Mouse (Mus musculus): Measurements from ENCODE around the gene Agfg2.
A peak's percentile ranks its signal among the peaks of the same experiment; 100 is the strongest.
"Not testable (repeated sequence)": the region's sequence is repeated elsewhere in the genome, so short reads cannot be mapped to it uniquely, and the experiment has no call there.

Gene Agfg2

DNA sequence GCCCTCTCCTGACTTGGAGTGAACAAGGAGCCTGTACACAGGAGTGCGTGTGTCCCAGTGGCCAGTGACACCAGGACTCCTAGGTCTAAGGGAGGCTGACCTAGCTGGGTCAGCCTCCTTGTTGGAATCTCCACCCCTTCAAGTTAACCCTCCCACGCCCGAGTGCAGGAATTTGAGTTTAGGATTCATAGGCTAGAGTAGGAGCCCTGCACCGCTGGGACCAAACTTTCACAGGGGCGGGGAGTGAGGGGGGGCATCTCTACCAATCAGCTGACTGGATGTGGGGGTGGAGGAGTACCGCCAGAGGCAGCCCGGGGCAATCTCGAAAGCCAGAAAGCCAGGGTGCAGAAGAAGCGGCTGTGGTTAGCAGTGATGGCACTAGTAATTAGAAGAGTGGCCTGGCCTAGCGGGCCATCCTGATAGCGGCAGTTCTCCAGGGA lies 38.9 kb downstream of the Agfg2 start, which contains the start of gene Irs3:
Gene Irs3 (minus strand): TSS at position 63 of the 440 bp plus-strand sequence.
- peak; percentile 42 for DNase-seq (ENCODE audit: inconsistent ontology term)

DNA sequence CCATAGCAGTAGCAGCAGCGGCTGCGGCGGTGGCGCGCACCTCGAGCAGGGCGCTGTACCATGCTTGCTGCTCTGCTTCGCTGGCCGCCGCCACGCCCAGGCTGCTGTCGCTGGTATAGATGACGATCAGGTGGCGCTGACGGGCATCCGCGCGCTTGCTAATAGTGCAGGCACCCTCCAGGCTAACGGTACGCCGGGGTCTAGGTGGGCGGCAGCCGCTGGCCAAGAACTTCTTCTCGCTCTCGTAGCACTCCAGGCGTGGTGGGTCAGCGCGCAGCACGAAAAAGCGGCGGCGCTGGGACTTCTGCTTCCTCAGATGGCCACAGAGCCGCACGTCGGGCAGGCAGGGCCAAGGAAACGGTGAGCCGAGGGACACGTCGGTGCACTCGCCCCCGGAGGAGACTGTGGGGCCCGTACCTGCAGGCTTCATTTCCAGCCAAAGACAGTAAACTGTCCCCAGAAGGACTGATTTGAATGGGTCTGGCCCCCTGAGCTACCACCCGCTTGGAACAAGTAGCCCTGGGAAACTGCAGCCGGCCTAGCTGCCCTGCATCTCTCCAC lies 39.4 kb downstream of the Agfg2 start:
- DNase-seq (ENCODE audit: inconsistent ontology term): no peak

DNA sequence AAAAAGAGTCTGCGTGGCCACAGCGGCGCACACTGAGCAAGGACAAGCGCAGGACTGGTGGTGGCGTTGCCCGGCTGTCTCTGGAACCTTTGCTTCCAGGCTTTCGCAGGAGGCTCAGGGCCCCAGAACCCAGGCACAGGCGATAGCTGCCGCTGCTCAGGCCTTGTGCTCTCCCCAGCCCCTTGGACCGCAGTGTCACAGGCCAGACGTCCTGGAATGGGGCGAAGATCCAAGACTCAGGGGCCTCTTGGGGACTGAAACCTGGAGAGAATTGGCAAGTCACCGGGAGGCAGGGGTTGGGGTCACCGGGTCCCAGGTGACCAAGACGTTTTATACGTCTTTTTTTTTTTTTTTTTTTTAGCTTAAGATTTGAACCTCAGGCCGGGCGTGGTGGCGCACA lies 40.0 kb downstream of the Agfg2 start:
- no peak for DNase-seq (ENCODE audit: inconsistent ontology term)

DNA sequence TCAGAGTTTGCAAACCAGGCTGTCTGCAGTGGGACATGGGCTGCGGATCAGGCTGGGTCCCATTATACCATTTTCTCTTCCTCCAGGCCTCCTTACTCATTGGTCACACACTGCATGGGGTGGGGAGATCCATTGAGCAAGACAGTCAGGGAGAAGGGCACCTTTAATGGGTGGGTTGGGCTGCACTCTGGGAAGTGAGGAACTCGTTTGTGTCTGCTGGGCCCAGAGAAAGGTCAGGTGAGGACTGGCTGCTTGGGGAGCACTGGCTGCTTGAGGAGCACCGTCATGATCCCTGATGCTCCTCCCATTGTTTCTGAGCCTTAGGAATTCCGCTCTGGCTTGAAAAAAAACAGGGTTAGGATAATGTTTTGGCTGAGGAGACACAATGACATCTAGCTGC lies 41.6 kb downstream of the Agfg2 start:
- no peak for DNase-seq (ENCODE audit: inconsistent ontology term)

DNA sequence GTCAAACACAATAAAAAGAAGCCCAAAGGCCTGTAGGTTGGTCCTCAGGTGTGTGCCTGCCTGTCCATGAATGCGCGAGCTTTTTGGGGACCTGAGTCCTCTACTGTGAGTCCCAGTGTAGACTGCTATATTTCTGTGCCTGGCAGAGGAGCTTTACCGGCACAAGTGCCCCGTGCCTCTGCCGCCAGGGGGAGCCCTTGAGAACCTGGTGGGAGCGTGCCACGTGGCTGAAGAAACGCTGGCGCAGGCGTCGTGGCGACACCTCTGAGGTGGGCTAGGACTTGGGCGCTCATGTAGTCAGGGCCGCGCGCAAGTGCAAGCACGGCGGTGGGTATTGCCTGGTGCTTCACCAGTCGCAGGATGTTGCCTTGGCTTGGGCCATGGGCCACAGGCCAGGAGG lies 43.5 kb downstream of the Agfg2 start, which contains the start of gene Sap25:
Gene Sap25 (plus strand): TSS at position 281 of the 400 bp plus-strand sequence.
- DNase-seq (ENCODE audit: inconsistent ontology term): no peak

DNA sequence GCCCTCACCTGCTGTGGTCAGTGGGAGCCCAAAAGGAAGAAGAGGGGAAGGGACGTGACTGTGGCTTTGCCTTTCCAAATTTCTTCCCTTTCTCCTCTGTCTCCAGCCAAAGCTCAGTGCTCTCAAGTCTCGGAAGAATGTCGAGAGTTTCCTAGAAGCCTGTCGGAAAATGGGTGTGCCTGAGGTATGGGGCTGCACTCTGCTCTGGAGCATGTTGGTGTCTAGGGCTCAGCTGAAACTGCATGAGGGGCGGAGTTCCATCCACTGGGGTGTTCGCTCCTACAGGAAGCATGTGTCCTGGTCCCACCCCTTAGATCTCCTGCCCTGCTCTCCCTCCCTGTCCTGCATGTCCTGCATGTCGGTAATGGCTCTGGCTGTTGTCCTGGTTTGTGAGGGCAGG lies 45.1 kb downstream of the Agfg2 start:
- no peak for DNase-seq (ENCODE audit: inconsistent ontology term)

DNA sequence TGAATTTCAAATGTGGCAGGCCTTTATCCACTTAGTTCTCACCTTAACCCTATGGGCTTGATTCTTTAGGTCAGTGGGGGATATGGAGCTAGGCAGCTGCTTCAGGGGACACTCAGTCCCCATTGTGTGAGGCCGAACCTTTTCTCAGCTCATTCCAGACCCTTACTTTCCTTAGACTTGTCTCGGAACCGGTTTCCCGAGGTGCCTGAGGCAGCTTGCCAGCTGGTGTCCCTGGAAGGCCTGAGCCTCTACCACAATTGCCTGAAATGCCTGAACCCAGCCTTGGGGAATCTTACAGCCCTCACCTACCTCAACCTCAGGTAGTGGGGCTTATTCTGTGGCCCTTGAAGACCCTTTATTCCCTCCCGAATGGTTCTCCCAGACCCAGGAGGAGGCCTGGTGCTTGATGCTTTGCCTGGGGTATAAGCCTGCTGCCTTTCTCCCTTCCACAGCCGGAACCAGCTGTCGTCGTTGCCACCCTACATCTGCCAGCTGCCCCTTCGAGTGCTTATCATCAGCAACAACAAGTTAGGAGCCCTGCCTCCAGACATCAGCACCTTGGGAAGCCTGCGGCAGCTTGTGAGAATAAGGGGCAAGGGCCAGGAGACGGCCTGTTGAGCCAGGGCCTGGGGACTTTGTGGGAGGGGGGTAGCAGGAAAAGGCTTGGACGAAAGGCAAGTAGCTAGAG lies 51.0 kb downstream of the Agfg2 start:
- DNase-seq (ENCODE audit: inconsistent ontology term): no peak

DNA sequence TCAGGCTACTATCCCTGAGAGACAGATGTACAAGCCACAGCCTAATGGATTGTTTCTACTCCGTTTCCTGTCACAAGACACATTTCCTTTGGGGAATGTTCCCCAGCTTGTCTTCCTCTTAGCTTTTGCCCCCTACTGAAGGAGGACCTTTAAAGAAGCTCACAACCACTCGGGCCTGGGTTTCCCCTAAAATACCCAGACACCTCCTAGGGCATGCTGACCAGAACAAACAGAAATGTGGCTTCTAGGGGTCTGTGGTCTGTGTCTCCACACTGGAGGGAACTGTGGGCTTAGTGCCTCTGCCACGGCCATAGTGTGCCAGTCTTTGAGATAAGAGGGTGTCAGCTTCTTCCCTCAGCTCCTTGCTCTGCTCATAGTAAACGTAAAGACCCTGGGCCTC lies 52.9 kb downstream of the Agfg2 start:
- no peak for DNase-seq (ENCODE audit: inconsistent ontology term)

DNA sequence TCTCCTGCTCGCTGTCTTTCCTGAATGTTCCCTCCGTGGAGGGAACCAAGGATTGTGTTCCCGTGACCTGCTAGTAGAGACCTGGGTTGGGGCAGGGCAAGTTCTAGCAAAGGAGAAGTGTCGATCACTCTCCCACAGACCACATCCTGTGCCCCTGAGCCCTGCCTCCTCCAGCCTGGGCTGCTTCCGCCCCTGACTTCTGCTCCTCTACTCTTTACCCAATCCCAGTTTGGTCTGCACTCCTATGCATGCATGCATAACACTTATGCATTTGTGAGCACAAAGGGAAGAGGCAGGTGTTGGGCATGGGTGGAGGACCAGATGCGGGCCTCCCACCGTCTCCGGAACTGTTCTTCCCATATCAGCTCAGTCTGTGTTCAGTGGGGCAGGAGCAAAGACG lies 53.4 kb downstream of the Agfg2 start:
- no peak for DNase-seq (ENCODE audit: inconsistent ontology term)

DNA sequence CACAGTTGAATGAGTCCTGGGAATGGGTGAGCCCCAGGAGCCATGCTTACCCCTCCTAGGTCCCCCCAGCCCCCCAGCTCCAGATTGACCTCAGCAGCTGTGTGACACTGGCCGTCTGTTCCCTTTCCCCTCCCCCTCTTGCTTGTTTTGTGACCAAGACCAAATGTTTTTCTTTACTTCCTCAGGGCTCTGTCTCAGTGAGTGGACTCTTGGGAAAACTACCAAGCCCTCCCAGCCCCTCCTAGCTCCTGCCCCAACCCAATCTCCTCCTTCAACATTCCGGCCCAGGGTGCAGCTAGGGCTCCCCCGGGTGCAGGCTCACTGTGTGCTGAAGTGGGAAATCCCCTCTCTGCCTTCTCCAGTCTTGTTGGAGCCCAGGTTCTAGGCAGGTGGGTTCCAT lies 53.9 kb downstream of the Agfg2 start:
- DNase-seq (ENCODE audit: inconsistent ontology term): no peak

DNA sequence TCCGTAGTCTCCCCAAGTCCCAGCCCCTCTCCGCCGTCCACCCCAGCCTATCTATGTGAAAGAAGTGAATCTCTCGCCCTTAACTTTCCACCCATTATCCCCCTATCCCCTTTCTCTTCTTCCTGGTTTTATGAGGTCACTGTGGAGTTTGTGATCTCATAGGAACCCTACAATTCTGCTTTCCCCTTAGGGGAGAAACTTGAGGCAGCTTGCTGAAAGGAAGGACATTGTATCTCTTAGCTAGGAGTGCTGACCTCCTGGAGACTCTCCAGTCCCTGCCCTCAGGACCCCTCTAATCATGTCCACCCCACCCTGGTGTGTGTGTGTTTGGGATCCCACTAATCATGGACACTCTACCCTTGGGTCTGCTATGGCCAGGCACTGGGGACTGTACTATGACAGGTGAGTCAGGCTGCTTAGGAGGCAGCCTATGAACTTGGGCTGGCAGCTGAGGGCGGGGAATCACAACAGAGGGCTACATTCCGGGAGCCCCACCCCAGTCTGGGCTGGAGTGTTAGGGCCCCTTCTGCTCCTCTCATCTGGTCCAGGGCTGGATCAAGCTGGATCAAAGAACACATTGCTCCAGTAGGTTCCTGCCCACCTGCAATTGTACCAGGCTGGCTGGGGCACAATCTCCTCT lies 54.5 kb downstream of the Agfg2 start:
- no peak for DNase-seq (ENCODE audit: inconsistent ontology term)

DNA sequence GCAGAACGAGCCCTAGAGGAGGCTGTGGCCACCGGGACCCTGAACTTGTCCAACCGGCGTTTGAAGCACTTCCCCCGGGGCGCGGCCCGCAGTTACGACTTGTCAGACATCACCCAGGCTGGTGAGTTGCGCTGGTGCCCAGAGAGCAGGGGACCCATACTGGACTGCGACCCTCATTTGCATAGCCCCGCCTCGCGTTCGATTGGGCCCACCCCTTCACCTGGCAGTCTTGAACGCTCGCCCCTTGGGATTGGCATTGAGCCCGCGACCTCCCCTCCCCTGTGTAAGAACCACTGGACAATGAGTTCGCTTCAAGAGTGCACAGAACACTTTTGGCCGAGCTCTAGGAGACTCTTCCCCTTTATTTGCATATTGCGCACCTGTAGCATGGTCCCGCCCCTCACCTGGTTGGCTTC lies 55.2 kb downstream of the Agfg2 start:
- DNase-seq (ENCODE audit: inconsistent ontology term): no peak

DNA sequence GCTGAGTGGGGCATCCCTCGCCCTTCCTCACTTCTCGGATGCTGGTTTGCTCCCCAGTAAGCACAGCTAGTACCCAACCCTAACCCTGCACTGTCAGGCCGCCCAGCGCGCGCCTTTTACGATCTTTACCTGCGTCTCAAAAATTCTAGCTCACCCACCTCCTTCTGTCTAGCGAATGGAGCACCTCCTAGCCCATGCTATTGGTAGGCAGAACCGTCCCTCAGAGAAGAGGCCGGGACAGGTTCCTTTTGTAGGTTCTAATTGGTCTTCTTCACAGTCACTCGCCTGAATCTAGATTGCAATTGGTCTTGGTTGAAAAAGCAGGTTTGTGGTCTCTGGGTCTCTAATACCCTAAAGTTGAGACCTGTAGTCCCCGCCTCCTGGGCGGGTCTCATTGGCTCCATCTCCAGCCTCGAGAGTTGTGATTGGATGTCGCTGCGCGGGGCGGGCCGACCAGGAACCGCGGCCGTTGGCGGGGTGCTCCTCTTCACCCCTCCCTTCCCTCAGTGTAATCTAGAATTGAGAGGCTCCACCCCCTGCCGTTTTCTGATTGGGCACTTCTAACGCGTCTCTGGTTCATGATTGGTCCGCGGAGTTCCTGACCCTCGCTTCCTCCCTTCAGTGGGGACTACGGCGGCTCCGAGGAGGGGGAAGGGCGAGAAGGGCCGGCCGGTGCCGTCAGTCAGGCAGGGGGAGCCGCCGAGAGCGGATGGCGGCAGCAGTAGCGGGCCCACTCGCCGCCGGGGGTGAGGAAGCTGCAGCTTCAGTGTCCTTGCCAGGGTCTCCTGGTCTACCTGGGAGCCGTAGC lies 55.8 kb downstream of the Agfg2 start, which contains the start of the genes Fbxo24, Lrch4 and Gm20605:
Gene Fbxo24 (minus strand): TSS at position 505 of the 808 bp plus-strand sequence.
Gene Lrch4 (plus strand): TSS at position 624 of the 808 bp plus-strand sequence.
Gene Gm20605 (plus strand): TSS at position 678 of the 808 bp plus-strand sequence.
- peak; percentile 100 for DNase-seq (ENCODE audit: inconsistent ontology term)

DNA sequence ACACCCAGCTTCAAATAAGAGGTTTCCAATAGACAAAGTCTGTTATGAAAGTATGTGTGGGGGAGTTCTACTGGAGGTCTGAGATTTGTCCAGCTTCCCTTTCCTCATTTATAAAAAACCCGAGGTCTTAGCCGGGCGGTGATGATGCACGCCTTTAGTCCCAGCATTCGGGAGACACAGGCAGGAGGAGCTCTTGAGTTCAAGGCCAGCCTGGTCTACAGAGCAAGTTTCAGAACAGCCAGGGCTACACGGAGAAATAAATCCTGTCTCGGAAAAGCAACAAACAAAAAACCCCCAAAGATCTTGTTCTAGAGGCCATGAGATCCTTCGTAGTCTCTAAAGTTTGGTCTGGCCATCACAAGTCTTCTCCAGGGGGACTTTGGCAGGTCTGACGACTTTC lies 56.5 kb downstream of the Agfg2 start:
- DNase-seq (ENCODE audit: inconsistent ontology term): no peak

DNA sequence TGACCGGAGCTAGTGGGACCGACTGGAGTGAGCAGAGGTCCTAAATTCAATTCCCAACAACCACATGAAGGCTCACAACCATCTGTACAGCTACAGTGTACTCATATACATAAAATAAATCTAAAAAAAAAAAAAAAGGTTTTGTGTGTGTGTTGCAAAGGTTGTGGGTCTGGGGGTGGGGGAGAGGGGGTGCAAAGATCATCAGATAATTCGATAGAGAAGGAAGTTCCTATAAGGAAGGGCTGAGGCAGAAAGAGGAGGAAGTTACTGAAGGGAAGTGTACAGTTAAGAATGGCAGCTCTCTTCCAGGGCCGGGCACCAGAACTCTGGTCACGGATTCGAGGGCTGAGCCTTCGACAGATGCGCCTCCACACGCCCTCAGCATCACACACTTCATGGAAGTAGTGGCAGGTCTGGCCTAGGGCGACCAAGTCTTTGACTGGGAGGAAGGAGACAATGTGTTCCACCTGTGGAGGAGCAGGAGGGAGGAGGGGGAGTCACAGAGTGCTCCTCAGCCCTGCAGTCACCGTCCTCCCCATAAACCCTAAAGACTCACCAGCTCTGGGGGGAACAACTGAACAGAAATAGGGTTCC lies 60.5 kb downstream of the Agfg2 start:
- DNase-seq (ENCODE audit: inconsistent ontology term): no peak

DNA sequence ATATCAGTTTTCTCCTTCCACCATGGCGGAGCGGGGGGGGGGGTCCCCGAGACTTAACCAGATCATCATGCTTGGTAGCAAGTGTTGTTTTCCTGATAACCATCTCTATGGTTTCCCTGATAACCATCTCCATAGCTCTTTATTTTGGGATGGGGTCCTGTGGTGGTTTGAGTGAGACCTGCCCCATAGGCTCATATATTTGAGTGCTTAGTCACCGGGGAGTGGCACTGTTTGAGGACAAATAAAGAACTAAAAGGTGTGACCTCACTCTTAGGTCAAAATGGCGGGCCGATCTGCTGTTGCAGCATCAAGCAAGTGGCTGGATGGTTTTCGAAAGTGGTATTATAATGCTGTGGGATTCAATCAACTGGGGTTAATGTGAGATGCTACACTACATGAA lies 69.2 kb downstream of the Agfg2 start:
- no peak for DNase-seq (ENCODE audit: inconsistent ontology term)

DNA sequence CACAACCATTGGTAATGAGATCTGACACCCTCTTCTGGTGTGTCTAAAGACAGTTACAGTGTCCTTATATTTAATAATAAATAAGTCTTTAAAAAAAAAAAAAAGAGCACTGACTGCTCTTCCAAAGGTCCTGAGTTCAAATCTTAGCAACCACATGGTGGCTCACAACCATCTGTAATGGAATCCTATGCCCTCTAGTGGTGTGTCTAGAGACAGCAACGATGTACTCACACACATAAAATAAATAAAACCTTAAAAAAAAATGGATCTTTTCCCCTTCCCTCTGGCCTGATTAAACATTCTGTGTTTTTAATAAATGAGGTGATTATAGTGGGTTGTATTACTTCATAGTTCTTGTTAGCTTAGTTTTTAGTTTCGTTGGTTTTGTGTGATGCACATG lies 69.6 kb downstream of the Agfg2 start:
- not testable (repeated sequence) for DNase-seq (ENCODE audit: inconsistent ontology term)

DNA sequence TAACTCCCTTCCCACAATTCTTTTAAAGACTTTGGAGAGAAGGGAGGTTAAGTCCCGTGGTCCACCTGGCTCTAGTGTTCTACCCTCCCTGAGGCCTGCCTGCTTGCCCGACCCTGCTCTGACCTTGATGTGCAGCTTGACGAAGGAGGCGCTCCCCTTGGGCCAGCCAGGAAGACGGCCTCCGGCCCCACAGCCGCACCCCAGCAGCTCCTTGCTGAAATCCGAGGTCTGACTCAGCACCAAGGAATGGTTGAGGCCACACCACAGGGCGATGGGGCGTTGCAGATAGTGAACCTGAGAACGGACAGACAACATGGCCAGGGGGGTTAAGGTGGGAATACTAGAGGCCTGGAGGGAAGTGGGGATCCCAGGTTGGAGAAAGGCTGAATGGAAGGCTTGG lies 71.0 kb downstream of the Agfg2 start, which contains the start of gene Pcolce:
Gene Pcolce (minus strand): TSS at position 235 of the 400 bp plus-strand sequence.
- DNase-seq (ENCODE audit: inconsistent ontology term): peak; percentile 47

DNA sequence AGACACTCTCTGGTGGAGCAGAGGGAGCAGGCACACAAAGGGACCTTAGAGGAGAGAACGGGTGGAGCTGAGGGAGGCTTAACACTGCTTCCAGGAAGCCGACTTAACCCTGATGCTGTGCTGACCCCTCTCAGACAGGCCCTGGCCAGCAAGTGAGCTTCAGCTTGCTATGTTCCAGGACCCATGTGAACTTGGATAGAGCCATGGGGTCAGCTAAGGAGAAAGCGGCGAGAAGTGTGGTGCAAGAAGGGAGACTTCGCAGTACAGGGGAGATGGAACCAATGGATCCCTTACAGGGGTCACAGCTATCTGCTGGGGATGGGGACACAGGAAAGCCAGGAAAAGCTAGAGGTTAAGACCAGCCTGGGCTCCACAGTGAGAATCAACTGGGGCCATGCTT lies 71.5 kb downstream of the Agfg2 start:
- DNase-seq (ENCODE audit: inconsistent ontology term): no peak

DNA sequence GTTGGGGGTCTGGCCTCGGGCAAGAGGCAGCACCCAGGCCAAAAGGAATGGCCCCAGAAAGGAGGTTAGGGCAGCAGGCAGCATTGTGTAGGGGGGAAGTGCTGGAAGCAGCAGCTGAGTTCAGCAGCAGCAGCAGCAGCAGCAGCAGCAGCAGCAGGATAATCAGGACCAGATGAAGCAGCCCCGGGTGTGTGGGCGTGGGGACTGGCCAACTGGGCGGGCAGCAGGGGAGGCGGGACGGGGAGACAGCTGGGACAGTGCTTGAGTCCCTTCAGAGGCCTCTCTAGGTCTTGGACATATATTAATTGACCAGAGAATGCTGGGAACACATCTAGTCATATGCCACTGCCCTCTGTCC lies 73.3 kb downstream of the Agfg2 start:
- DNase-seq (ENCODE audit: inconsistent ontology term): peak; percentile 83

DNA sequence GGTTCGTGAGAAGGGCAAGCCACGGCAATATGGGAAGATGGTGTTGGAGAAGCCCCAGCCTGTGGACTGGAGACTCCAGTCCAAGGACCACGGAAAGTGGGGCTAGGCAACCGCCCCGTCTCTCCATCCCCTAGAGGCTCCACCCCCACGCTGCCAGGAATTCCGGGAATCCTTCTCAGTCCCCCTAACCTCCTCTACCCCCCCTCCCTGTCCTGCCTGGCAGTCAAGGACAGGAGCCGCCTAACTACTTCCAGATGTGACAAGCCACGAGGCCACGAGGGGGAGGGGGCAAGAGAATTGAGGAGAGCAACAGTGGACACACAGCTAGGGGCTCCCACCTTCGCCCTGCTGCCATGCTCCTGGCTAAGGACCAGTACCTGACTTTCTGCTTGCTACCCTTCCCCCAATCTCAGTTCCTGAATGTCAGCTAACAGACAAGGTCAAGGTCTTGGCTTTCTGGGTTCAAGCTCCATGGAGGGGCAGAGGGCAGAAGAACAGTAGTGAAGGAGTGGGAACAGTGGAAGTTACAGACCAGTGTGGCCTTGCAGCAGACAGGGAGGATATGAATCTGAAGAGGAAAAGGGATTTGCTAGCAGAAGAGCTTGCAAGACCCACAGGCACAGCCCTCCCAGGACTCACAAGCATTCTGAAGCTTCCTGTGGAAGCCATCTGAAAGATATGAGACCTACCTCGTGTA lies 73.8 kb downstream of the Agfg2 start:
- peak; percentile 90 for DNase-seq (ENCODE audit: inconsistent ontology term)
